Mouse (Mus musculus): ENCODE data around the gene A230072I06Rik. TPM values are rescaled to one million over a fixed set of nuclear protein-coding genes. Genes with fewer than 3 reads are reported as not detected.

The A230072I06Rik gene
- polyA plus RNA-seq, 1 experiment = not detected

DNA sequence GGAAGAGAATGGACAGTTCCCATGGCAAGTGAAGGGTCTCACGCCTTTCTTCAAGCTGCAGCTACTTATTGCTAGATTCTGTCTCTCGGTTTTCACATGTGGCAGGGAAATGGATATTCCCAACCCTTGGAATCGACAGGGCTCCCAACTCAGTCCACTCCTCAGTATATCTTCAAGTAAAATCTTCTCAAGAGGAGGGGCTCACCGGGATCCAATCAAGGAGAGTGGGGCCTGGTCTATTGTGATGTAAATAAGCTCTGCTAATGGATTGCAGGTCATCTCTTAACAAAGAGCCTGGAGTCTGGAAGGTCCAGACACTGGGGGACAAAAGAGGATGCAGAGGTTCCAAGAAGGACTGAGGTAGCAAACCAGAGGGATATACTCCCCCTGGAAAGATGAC, 17.1 kb upstream of the A230072I06Rik start:
- Histone ChIP-seq H3K27ac (ENCODE audit: control insufficient read depth, insufficient read depth, low read depth, low read length) (no peak overlapping the region), H3K36me3 (ENCODE audit: control insufficient read depth, insufficient read depth, low read length) (no peaks in the 10 kb centered on the region), H3K4me1 (ENCODE audit: control insufficient read depth, insufficient read depth, low read length) (no peaks in the 10 kb centered on the region; the same call in 1 of the 2 replicates), H3K4me3 (ENCODE audit: control insufficient read depth, low read depth, low read length) (no peak overlapping the region), H3K27me3 (ENCODE audit: control insufficient read depth, insufficient read depth, low read length) (no peaks in the 10 kb centered on the region)
- no peak for TF ChIP-seq CTCF (IDR thresholded peaks at IDR 0.05; ENCODE audit: control insufficient read depth, insufficient read depth, insufficient replicate concordance, low read depth, low read length)
- no peak for TF ChIP-seq POLR2A (IDR thresholded peaks at IDR 0.05; ENCODE audit: control insufficient read depth, low read depth, low read length)

DNA sequence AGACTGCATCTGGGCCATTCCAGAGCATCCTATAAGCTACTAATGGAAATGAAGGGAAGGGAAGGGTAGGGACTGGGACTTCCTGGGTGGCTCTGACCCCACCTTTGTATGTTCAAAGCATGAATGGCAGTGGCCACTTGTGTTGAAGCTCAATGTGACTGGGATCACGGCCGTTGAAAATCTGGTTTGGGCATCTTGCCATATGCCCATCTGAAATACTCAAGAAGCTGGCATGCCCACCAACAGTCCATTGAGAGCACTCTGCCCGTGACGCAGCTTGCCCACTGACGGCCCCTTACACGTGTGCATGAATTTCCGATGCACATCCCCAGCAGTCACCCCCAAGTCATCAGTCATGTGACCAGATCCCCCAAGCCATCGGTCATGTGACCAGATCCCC, 13.6 kb upstream of the A230072I06Rik start:
- TF ChIP-seq POLR2A (IDR thresholded peaks at IDR 0.05; ENCODE audit: control insufficient read depth, low read depth, low read length) = no peak
- Histone ChIP-seq H3K36me3 (ENCODE audit: control insufficient read depth, insufficient read depth, low read length) (no peaks in the 10 kb centered on the region), H3K4me1 (ENCODE audit: control insufficient read depth, insufficient read depth, low read length) (no peaks in the 10 kb centered on the region; the same call in 1 of the 2 replicates), H3K4me3 (ENCODE audit: control insufficient read depth, low read depth, low read length) (no peak overlapping the region), H3K27ac (ENCODE audit: control insufficient read depth, insufficient read depth, low read depth, low read length) (no peak overlapping the region), H3K27me3 (ENCODE audit: control insufficient read depth, insufficient read depth, low read length) (no peaks in the 10 kb centered on the region)

DNA sequence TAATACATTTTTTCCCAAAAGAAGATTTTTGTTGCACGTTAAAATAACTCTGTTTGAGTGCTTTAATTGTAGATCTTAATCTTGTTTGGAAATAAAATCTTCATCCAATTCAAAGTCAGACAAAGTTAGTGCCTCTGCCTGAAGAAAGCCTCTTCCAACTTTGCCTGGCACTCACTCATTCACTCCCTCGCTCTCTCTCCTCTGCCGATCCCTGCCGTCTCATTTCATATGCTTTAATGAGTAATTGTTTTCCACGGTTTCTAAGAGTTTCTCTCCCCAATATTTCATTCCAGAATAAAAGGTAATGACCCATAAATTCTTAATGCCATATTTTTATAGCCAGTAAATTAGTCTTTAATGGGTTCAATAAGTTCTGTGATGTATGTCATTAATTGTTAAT, 10.8 kb upstream of the A230072I06Rik start:
- no peaks in the 10 kb centered on the region; the same call in 1 of the 2 replicates for H3K4me1 ChIP-seq (ENCODE audit: control insufficient read depth, insufficient read depth, low read length)
- no peak overlapping the region for H3K4me3 ChIP-seq (ENCODE audit: control insufficient read depth, low read depth, low read length)
- no peaks in the 10 kb centered on the region for H3K36me3 ChIP-seq (ENCODE audit: control insufficient read depth, insufficient read depth, low read length)
- TF ChIP-seq POLR2A (IDR thresholded peaks at IDR 0.05; ENCODE audit: control insufficient read depth, low read depth, low read length) (no peak), CTCF (IDR thresholded peaks at IDR 0.05; ENCODE audit: control insufficient read depth, insufficient read depth, insufficient replicate concordance, low read depth, low read length) (no peak)
- no peaks in the 10 kb centered on the region for H3K27me3 ChIP-seq (ENCODE audit: control insufficient read depth, insufficient read depth, low read length)
- H3K27ac ChIP-seq (ENCODE audit: control insufficient read depth, insufficient read depth, low read depth, low read length) = no peak overlapping the region

DNA sequence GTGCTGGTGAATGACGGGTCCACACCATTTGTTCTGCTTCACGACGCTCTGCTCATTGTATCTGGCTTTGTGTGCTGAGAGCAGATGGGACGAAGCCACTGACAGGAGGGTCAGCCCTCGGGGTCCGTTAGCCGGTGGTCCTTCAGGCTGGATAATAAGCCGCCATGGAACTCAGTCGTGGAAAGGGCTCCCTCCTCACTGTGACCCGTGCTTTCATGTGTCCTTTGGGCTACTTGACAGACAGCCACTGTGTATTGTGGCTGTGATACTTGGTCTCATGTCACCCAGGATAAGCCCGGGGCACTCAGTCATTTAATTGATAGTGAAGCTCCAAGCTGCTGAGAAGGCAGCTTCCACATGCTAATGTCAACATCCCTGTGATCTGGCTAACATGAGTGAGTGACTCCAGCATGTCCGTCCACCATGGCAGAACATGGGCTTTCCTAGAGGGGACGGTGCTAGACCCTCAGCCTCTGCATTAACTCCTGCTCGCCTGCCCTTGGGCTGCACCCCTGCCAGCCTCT, 10.3 kb upstream of the A230072I06Rik start:
- Histone ChIP-seq H3K27ac (ENCODE audit: control insufficient read depth, insufficient read depth, low read depth, low read length) (no peak overlapping the region), H3K4me3 (ENCODE audit: control insufficient read depth, low read depth, low read length) (no peak overlapping the region), H3K27me3 (ENCODE audit: control insufficient read depth, insufficient read depth, low read length) (no peaks in the 10 kb centered on the region)

DNA sequence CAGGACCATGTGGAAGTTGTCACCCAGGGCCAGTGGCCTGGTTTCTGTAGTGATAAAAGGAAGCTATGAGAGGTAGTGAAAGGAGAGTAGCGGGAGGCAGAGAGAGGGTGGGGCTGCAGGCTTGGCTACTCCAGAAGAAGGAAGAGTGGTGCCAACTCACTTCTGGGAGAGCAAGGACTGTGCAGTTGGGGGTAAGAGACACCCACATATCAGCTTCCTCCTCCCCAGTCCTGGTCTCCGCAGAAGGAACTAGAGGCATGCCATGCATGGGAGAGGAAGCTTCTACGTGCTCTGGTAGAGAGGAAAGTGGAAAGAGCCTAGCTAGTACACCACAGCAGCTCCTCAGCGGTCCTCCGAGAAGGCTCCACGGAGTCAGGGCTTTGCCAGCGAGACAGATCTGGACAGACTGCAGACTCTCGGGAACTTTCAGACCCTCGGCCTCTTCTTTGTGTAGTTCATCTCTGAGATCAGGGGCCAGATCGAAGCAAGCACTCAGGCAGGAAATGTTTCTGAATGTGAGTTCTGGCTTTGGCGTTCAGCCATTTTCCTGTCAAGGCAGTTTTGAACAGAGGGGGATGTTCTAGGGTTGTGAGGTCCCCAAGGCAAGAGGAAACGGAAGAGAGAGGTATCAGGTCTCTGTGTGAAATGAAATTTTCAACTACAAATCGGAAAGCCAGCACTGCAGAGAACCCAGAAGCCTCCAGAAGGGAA, 1.0 kb downstream of the A230072I06Rik start:
- Histone ChIP-seq H3K4me3 (ENCODE audit: control insufficient read depth, low read depth, low read length) (no peak overlapping the region), H3K4me1 (ENCODE audit: control insufficient read depth, insufficient read depth, low read length) (no peaks in the 10 kb centered on the region), H3K36me3 (ENCODE audit: control insufficient read depth, insufficient read depth, low read length) (no peaks in the 10 kb centered on the region), H3K27ac (ENCODE audit: control insufficient read depth, insufficient read depth, low read depth, low read length) (no peak overlapping the region), H3K27me3 (ENCODE audit: control insufficient read depth, insufficient read depth, low read length) (no peaks in the 10 kb centered on the region)
- no peak for TF ChIP-seq CTCF (IDR thresholded peaks at IDR 0.05; ENCODE audit: control insufficient read depth, insufficient read depth, insufficient replicate concordance, low read depth, low read length)
- TF ChIP-seq POLR2A (IDR thresholded peaks at IDR 0.05; ENCODE audit: control insufficient read depth, low read depth, low read length) = no peak

More for the DNA sequence above, 10.3 kb upstream of the A230072I06Rik start:
- H3K4me1 ChIP-seq (ENCODE audit: control insufficient read depth, insufficient read depth, low read length) = no peaks in the 10 kb centered on the region; the same call in 1 of the 2 replicates
- no peaks in the 10 kb centered on the region for H3K36me3 ChIP-seq (ENCODE audit: control insufficient read depth, insufficient read depth, low read length)
- TF ChIP-seq CTCF (IDR thresholded peaks at IDR 0.05; ENCODE audit: control insufficient read depth, insufficient read depth, insufficient replicate concordance, low read depth, low read length) (no peak), POLR2A (IDR thresholded peaks at IDR 0.05; ENCODE audit: control insufficient read depth, low read depth, low read length) (no peak)

DNA sequence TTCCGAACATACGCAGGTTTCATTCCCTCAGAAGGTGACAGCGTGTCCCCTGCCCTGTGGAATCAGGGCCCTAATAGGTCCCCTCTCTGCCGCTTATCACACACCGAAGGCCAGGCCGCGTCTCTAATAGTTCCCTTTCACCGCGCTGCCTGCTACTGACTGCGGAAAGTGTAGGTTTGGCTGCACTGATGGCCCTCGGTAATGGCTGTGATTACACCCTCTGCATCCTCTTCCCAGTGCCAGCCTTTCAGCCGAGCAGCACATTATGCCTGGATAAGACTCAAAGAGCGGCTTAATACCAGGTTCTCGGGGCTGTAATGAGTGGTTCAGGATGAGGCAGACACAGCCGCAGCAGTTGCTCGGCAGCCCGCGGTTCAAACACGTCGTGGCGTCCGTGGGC, 3.5 kb downstream of the A230072I06Rik start:
- Histone ChIP-seq H3K4me1 (ENCODE audit: control insufficient read depth, insufficient read depth, low read length) (no peaks in the 10 kb centered on the region), H3K27ac (ENCODE audit: control insufficient read depth, insufficient read depth, low read depth, low read length) (no peak overlapping the region), H3K27me3 (ENCODE audit: control insufficient read depth, insufficient read depth, low read length) (no peaks in the 10 kb centered on the region), H3K36me3 (ENCODE audit: control insufficient read depth, insufficient read depth, low read length) (no peaks in the 10 kb centered on the region), H3K4me3 (ENCODE audit: control insufficient read depth, low read depth, low read length) (no peak overlapping the region)
- no peak for TF ChIP-seq CTCF (IDR thresholded peaks at IDR 0.05; ENCODE audit: control insufficient read depth, insufficient read depth, insufficient replicate concordance, low read depth, low read length)
- no peak for TF ChIP-seq POLR2A (IDR thresholded peaks at IDR 0.05; ENCODE audit: control insufficient read depth, low read depth, low read length)

DNA sequence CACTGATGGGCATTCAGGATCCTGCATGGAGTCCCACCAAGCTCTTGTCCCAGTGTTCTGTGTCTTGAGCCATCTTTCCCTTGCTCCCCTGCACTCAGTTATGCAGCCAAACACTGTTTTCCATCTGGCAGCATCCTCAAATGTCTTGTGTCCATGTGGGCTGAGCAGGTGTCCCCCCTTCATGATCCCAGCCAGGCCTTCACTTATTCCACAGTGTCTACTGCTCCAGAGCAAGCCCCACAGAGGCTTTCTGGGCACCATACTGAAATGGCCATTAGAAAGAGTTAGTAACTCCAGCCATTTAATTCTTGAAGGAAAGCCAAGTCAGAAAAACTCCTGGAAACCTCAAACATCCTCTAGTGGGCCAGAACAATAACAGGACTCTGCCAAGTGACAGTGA, 11.9 kb downstream of the A230072I06Rik start:
- no peaks in the 10 kb centered on the region for H3K27me3 ChIP-seq (ENCODE audit: control insufficient read depth, insufficient read depth, low read length)
- H3K36me3 ChIP-seq (ENCODE audit: control insufficient read depth, insufficient read depth, low read length) = no peaks in the 10 kb centered on the region
- no peak overlapping the region for H3K4me3 ChIP-seq (ENCODE audit: control insufficient read depth, low read depth, low read length)
- H3K27ac ChIP-seq (ENCODE audit: control insufficient read depth, insufficient read depth, low read depth, low read length) = no peak overlapping the region
- no peak for TF ChIP-seq CTCF (IDR thresholded peaks at IDR 0.05; ENCODE audit: control insufficient read depth, insufficient read depth, insufficient replicate concordance, low read depth, low read length)
- TF ChIP-seq POLR2A (IDR thresholded peaks at IDR 0.05; ENCODE audit: control insufficient read depth, low read depth, low read length) = no peak
- no peaks in the 10 kb centered on the region for H3K4me1 ChIP-seq (ENCODE audit: control insufficient read depth, insufficient read depth, low read length)
